Mouse (Mus musculus): ENCODE measurements at regions not wholly inside any gene's neighbourhood (a gene's known extent, or its start where the extent isn't known, plus 50 kb on each side); places are given as distances from the start of the nearest gene placed in this dataset.

DNA sequence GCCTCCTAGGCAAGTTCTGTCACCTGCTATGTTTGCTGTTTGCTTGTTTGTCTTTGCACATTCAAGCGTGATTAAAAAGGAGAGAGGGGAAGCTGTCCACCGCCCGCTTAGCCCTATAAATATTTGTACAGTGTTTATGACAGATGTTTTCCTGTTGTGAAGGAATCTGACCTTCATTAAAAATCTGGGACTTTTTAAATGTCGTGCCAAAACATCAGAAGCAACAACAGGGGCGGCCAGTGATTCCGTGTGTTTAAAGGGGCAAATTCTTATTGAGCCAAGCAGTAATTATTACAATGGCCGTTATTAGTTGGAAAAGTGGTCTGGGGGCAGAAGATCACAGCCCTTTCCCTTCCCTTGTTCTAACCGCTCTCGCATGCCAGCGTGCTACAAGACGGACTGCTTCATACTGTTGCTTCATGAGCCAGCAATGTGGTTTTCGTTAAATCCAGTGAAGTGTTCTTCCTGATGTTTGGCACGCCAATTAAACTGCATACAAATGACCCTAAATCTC, 119.3 kb downstream of the Gas1 start:
- DNase-seq = no peak

GRCm38 (mm10) chr13:60054531-60054930, 122.6 kb downstream of the Gas1 start:
- DNase-seq = no peak

DNA sequence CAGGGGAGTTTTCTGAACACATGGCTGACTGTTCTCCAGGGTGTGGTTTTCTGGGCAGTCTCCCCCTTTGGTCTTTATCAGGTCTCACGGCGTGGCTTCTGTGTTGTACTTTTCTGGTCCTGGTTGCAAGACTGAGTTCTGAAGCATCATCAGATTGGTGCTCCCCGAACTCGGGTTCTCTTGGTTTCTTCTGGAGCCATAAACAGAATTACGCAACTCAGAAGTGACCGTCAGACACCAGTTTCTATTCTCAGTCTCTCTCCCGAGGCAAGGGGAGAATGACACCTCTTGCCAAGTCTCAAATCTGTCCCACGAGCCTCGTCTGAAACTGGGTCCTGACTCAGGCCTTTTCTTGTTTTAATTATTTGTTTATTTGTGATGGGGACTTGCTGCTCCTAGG, 123.1 kb downstream of the Gas1 start:
- DNase-seq = no peak

- no peak for DNase-seq
Observed at GRCm38 (mm10) chr13:60051866-60052265, 125.3 kb downstream of the Gas1 start.

GRCm38 (mm10) chr13:60050799-60051580, 126.2 kb downstream of the Gas1 start:
- peak; percentile 4 for DNase-seq

GRCm38 (mm10) chr13:60049703-60050102, 127.5 kb downstream of the Gas1 start:
- no peak for DNase-seq

DNA sequence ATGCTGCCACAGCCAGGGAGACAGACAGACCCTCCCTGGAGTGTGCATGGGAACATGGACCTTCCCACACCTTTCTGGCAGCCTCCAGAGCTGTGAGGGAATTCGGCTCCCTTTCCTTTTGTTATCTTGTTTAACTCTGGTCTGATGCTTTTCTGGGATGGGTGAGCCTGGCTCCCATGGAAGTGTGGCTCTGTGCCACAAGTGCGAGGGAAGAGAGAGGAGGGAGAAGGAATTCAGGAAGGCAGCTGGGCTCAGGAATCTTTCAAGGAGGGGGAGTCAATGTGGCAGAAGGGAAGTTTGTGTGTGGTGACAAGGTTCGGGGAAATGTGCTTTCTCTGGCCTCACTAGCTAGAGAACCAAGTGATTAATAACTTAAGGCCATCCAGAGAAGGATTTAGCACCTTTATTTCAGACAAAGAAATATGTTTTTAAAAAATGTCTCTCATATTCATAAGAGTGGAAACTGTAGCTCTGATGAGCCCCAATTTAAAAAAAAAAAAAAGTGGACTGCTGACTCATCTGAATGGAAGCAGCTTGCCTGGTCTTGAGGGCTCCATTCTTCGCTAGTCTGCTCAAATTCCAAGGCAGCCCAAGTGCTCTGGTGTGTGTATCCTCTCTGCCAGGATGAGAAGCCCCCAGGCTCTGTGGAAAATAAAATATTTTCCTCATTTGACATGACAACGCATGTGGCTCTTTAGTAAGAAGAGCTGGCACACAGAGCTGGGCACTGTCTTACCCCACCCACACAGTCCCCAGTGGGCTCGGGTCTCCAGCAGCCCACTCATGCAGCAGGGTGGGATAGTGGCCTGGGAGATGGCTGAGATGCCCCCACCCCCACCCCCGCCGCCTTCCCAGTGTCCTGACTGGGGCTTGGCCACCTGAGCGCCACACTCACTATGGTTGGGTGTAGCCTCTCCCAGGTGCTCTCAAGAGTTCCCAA, 129.1 kb downstream of the Gas1 start:
- DNase-seq = no peak

DNA sequence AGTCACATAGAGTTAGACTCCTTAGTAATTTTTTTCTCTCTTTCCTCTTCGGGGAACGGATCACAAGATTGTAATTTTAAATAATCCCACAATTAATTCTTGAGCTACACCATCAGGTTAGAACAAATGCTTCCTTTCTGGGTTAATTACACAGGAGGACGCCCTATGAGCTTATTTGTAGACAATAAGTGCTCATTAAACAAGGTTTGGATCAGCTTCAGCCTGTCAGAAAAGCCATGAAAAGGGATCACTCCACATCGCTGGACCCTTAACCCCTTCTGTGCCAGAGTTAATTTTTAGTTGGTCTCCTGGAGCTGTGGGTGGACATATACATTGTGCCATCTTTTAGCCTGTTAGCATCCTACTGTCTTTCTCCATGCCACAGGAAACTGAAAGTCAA, 131.4 kb downstream of the Gas1 start:
- no peak for DNase-seq

DNA sequence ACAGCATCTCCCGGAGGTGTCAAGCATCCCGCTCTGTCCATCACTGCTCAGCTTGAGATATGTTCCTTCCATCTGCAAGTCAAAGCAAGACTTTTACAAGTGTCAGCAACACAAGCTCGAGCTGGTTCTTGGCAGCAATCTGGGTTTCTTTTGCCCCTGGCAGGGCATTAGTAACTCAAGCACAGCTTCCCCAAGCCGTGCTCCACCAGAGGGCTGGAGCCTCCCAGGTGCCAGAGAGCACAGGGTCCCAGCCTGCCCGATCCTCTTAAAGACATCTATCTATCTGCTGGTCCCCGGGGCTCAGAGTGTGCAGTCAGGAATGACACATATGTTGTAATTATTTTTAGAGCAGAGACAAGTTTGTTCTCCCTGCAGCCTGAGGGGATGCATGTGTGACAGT, 132.3 kb downstream of the Gas1 start:
- DNase-seq = no peak

GRCm38 (mm10) chr13:60042443-60042842, 134.7 kb downstream of the Gas1 start:
- DNase-seq = no peak

DNA sequence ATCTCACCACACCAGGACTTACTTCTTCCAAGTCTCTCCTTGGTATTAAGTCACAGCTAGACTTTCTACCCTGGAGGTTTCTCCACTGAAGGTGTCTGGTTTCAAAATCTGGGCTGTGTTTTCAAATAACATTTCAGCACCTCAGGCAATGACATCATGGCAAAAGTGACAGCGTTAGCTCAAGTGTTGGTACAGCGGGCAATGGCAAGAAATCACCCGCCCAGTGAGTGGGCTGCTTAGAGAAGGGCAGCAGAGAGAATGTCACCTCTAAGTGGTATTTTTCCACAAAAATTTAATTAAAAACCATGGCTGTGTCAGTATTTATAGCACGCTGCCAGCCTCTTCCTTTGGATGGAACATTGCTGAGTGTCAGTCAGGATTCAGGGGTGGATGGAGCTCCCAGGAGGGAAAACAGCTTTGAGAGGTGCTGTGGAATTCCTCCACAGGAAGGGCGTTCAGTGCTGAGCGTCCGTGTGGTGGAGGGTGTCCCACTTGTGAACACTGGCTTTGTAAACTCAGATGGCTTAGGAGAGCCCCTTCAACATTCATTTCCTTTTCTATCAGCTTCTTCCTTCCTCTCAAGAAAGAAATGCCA, 141.5 kb downstream of the Gas1 start:
- DNase-seq = no peak

GRCm38 (mm10) chr13:60033116-60033515, 144.0 kb downstream of the Gas1 start:
- DNase-seq = no peak

DNA sequence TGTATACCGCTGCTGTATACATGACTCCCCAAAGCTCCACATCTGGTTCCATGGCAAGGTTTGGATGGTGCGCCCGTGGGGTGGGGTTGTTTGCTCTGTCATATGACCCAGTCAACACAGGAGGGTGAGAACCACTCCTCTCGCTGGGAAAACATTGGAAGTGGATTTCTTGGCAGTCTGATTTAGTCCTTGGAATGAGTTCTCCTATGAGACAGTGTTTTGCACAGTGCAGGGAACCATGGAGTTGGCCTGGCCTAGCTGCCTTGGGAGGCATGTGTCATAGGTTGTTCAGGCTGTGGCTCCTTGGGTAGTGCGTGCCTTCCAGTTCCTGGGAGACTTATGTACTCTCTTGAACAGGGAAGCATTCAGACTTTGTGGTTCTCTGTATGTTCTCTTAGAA, 144.6 kb downstream of the Gas1 start:
- no peak for DNase-seq

- DNase-seq = no peak
Observed at GRCm38 (mm10) chr13:60029591-60029990, 147.6 kb downstream of the Gas1 start.

DNA sequence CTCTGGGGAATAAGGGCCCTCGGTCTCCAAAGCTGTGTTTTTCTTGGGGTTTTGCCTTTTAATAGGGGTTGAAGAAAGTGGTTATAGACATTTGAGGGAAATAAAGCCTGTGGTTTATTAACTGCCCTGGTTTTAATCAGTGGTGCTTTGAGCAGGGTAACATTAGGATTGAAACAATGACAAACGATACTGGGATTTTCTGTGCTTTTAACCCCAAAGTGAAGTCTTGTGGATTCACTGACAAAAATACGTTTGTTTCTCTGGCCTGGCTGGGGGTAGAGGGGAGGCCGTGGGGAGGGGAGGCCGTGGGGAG, 157.0 kb downstream of the Gas1 start:
- DNase-seq = no peak

DNA sequence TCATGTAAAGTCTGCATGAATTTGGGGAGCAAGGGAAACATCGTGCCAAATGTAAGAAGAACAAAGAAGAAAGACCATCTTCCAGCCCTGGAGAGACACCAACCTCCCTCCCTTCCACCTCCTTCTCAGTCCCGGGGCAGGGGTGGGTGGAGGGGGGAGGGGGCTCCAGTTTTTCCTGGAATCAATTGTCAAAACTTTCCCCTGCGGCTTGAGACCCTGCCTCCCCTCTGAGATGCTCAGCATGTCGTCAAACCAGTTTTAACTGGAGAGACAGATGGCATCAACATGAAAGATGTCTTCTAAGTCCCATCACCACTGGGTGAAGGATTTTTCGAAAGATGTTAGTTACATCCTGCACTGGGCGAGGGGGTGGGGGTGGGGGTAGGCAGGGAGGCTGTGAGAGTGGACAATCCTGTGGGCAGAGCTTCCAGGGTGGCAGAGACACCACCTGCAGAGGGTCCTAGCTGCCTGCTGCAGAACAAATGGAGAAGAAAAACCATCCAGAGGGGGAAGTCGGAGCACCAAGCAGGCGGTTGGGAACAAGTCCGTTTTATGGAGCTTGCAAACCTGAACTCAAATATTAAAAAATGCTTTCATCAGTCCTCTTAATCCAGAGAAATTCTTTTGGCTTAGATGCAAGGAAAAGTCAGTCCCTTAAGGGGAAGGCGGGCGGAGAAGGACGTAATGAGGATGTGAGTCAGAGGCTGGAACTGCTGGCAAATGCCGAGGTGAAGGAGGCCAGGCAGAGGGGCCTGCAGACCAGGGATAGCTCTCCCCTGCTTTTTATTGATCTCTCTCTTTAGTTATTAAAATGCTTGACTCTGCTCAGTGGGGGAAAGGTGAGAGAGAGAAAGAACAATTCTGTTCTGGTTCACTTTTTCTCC, 157.6 kb downstream of the Gas1 start:
- DNase-seq = no peak

DNA sequence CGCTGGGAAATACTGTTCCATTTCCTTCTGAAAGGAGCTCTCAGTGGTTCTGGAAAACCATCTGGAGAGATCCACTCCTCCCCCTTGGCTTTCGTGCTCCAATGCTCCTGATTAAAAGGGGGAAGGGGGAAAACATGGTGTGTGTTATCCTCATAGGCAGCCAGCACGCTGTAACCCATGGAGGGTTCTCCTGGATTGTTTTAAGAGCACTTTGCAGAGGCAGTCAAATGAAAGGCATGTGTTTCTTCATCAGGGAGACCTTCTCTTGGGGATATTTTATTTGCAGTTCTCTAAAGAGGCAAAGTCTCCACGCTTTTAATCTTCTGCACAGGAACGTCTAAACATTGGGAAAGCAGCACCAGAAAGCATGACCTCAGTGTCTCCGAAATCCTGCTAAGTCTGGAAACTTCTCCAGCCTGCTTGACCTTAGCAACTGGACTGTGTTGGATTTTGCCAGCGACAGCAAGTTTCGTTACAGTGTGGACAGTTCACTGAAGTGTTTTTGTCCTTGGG, 161.3 kb downstream of the Gas1 start:
- no peak for DNase-seq

DNA sequence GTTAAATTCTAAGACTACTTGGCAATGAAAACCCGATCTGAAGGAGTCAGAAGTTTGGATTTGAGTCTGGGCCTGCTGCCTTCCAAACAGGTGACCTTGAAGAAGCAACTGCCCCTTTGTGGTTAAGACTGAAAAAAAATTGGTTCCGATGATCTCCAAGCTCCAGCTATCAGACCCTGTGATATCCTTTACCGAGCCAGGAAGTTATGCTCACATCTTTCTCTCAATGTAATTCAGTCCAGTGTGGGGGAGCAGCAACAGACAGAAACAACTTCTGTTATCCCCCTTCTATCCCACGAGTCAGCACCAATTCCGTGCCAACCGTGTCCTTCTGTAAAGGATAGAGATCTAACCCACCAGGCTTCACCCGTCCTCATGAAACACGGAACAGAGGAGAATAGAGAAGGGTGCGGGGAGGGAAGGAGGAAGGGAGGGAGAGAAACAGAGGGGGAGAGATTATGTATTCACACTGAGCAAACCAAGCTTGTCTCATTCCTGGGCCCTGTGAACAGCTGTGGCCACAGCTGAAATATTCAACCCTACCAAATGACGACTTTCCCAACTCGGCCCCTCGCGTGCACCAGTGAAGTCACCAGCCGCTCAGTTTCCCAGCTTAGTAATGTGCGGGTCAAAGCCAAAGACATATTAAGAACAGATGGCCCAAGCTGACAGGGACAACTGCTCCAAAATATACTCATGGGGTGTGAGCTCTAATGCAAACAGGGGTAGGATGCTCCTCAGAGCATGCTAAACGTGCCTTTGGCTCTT, 164.9 kb downstream of the Gas1 start:
- DNase-seq = no peak

GRCm38 (mm10) chr13:60011092-60011491, 166.1 kb downstream of the Gas1 start:
- DNase-seq = no peak

- no peak for DNase-seq
Observed at GRCm38 (mm10) chr13:60007593-60007992, 169.6 kb downstream of the Gas1 start.

DNA sequence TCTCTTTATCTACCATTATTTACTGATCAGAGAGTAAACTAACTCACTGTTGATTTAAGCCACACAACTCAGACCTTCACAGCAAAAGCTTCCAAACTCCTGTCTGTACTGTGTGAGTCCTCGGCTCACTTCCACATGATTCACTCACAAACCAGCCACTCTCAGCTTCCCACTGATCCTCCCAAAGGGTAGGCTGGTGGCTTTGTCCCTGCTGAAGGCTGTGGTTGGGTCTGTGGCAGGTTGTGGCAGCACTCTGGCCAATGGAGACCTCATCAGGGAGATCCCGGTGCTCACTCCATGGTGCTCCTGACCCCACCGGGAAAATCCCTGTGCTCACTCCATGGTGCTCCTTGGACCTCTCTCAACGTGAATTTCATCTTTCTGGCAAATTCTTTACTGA, 170.1 kb downstream of the Gas1 start:
- no peak for DNase-seq

DNA sequence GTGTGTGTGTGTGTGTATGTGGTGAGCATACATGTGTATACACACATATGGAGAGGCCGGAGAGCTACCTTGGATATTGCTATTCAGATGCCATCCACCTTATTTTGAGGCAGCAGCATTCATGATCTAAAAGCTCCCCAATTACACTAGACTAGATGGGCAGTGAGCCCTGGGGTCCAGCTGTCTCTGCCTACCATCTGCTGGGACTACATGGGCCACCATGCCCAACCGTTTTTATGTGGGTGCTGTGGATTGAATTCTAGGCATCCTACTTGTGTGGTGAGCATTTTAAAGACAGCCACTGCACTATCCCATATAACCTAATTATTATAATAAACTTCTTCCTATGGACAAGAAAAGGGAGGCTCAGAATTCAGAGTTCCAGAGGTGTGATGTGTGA, 172.6 kb downstream of the Gas1 start:
- no peak for DNase-seq

Measured in cerebellum, adult 9-11 months (tissue).